Mouse (Mus musculus): ENCODE results near the gene Mdh1.
A peak's percentile ranks its signal among the peaks of the same experiment; 100 is the strongest.
"Not testable (repeated sequence)": the region's sequence is repeated elsewhere in the genome, so short reads cannot be mapped to it uniquely, and the experiment has no call there.

Gene Mdh1

GRCm38 (mm10) chr11:21546671-21547070 is 25.5 kb downstream of the Mdh1 start:
- DNase-seq (ENCODE audit: inconsistent age in 2 of 2, low spot score in 1 of 2) = no peak

GRCm38 (mm10) chr11:21545951-21546350 is 26.2 kb downstream of the Mdh1 start:
- no peak for DNase-seq (ENCODE audit: inconsistent age in 2 of 2, low spot score in 1 of 2)

- no peak for DNase-seq (ENCODE audit: inconsistent age in 2 of 2, low spot score in 1 of 2)
These were observed 27.1 kb downstream of the Mdh1 start for GRCm38 (mm10) chr11:21545021-21545420.

GRCm38 (mm10) chr11:21542731-21543130 is 29.4 kb downstream of the Mdh1 start:
- peak in 1 of 2 experiments; percentile 45 for DNase-seq (ENCODE audit: inconsistent age in 2 of 2, low spot score in 1 of 2)

GRCm38 (mm10) chr11:21540622-21541021 is 31.5 kb downstream of the Mdh1 start:
- no peak for DNase-seq (ENCODE audit: inconsistent age in 2 of 2, low spot score in 1 of 2)

GRCm38 (mm10) chr11:21540072-21540471 is 32.1 kb downstream of the Mdh1 start:
- no peak for DNase-seq (ENCODE audit: inconsistent age in 2 of 2, low spot score in 1 of 2)

GRCm38 (mm10) chr11:21530856-21531255 is 41.3 kb downstream of the Mdh1 start:
- not testable (repeated sequence) for DNase-seq (ENCODE audit: inconsistent age in 2 of 2, low spot score in 1 of 2)

GRCm38 (mm10) chr11:21528676-21529394 is 43.3 kb downstream of the Mdh1 start:
- no peak for DNase-seq (ENCODE audit: inconsistent age in 2 of 2, low spot score in 1 of 2)

- DNase-seq (ENCODE audit: inconsistent age in 2 of 2, low spot score in 1 of 2) = no peak
These were observed 54.4 kb downstream of the Mdh1 start for GRCm38 (mm10) chr11:21517726-21518125.

GRCm38 (mm10) chr11:21516396-21516795 is 55.8 kb downstream of the Mdh1 start:
- not testable (repeated sequence) for DNase-seq (ENCODE audit: inconsistent age in 2 of 2, low spot score in 1 of 2)

GRCm38 (mm10) chr11:21510577-21510976 is 61.6 kb downstream of the Mdh1 start:
- DNase-seq (ENCODE audit: inconsistent age in 2 of 2, low spot score in 1 of 2) = not testable (repeated sequence)

GRCm38 (mm10) chr11:21508713-21509112 is 63.5 kb downstream of the Mdh1 start:
- not testable (repeated sequence) for DNase-seq (ENCODE audit: inconsistent age in 2 of 2, low spot score in 1 of 2)

- DNase-seq (ENCODE audit: inconsistent age in 2 of 2, low spot score in 1 of 2) = not testable (repeated sequence)
These were observed 65.1 kb downstream of the Mdh1 start for GRCm38 (mm10) chr11:21507073-21507472.
